Mouse (Mus musculus): ENCODE results near the gene Gm49321.

Gm49321 gene

DNA sequence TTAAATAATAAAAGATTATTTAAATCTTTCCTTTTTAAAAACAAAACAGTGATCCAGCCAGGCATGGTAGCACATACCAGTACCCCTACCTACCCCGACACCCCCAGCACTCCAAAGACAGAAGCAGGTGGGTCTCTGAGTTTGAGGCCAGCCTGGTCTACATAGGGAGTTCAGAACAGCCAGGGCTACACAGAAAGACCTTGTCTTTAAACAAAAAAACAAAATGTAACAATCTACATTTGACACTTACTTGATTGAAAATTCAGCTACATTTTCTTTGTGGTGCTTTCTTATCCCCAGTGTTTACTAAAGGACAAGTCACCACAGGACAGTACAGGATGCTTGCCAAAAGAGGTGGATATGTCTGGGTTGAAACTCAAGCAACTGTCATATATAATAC is at the start of gene Gm49321:
Gene Gm49321 (plus strand): TSS at position 301 of the 400 bp plus-strand sequence.
- no peak for DNase-seq

DNA sequence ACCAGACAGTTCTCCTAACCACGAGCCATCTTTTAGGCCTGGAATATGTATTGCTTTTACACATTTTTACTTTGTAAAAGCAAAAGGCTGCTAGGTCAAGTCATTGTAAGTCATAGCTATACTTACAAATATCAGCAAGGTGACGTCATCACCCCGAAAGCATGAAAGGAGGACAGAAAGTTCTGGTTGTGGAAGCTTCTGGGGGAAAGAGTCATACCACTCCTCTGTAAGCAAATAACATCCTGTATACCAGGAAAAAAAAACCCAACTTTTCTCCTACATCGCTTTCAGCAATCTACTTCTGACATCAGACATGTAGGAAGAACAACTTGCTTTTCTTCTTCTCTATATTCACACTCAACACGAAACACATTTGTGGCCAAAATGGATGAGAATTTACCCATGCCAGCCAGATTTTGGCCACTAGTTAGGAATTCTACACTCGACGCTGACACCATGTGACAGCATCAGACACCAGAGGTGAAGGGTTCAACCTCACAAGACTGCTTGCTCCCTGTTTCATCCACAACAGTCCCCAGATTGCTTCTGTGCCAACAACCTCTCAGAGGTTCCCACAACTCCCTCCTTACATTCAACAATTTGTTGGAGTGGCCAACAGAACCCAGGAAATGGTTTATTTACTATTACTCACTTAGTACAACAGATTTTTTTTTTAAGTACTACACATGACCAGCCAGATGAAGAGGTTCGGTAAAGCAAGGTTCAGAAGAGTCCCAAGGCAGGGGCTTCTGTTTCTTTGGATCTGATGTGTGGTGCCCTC is 49.3 kb upstream of the Gm49321 start:
- DNase-seq, result no peak

DNA sequence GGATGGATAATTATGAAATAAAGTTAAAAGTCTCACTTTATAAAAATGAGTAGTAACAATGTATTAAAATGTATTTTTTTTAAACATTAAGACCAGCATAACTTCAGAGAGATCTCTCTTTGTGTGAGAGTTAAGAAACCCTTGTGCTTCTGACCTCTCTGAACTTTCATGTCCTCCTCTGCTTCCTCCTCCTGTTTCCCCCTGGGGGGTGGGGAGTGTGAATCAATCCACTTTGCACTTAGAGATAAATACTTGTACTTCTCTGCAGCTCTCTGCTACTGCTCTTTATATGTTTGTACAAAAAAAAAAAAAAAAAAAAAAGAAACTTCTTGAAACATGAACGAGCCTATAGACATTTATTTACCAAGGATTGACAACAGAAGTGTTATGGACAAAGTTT is 47.9 kb upstream of the Gm49321 start:
- no peak for DNase-seq

DNA sequence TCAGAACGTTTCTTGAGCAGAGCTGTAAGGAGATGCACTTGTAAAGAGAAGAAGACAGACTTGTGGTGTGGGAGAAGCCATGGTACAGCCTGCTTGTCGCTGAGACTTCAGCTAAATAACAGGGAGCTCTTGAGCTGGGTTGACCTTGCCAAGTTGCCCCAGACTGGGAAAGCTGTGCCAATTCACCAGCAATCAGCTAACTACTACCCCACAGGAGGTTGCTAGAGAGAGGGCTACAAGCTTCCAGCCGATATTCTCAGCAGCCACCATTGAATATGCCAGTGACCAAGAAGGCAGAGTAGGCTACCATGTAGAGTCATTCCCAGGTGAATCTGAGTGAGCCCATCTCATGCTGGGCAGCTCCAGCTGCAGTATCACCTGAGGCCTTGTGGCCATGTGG is 47.4 kb upstream of the Gm49321 start:
- DNase-seq, result peak; percentile 23

DNA sequence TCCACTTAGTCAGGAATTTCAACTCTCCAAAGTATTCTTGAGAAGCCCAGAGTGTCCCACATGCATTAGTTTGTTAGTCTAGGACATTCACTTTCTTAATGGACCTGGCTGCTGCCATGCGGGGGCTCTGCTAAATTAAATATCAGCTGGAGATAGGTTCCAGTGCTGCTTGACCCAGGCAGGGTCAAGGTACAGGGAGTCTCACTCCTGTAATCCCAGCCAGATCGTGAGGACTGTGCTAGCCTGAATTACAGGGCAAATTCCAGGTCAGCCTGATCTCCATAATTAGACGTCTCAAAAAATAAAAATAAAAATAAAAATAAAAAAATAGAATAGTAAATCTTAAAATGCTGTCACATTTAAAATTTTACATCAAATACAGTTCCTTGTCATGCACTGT is 44.8 kb upstream of the Gm49321 start:
- DNase-seq, result peak; percentile 75

DNA sequence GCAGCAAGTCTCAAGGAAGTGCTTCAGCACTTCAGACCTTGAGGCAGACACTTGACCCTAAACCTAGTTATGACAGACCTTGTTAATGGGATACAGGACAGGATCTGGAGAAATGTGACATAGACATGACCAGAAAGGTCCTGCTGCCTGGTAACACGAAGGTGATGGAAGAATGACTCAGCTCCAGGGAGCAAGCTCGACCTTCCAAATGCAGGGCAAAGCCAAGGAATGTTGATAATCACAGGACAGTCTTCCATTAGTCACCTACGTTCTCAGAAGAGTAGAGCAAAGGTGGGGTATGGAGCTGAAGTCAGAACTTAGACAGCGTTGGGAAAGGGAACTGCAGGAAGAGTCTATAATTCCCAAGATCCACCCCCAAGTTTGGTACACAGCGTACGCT is 42.6 kb upstream of the Gm49321 start:
- no peak for DNase-seq

DNA sequence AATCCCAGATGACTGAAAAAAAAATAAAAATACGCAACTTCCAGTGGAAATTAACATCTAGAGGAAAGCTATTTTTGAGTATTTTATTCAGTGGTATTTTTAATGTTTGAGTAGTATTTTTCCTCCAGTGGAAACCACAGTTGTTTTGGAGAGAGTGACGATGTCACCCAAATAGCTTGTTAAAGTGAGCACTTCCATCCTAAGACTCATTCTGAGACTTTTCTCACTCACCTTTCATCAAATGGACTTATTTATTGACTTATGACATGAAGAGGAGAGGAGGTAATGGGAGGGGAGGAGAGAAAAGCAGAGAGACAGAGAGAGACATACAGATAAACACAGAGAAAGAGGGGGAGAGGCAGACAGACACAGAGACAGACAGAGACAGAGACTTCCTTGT is 41.8 kb upstream of the Gm49321 start:
- DNase-seq, result no peak

DNA sequence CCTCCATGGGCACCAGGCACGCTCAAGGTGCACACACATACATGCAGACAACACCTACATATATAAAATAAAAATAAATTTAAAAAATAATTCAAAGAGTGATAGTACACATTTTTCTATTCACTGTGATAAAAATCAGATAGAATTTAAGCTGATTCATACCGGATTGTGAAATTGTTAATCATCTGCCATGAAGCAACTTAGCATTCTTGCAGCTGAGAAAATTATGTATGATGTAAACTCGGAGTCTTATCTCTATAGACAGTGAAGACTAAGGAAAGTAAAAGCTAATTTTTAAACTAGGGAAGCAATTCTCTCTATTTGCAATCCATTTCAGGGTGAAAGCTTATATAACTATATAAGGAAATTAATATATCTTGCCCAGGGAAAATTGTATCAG is 41.0 kb upstream of the Gm49321 start:
- no peak for DNase-seq

DNA sequence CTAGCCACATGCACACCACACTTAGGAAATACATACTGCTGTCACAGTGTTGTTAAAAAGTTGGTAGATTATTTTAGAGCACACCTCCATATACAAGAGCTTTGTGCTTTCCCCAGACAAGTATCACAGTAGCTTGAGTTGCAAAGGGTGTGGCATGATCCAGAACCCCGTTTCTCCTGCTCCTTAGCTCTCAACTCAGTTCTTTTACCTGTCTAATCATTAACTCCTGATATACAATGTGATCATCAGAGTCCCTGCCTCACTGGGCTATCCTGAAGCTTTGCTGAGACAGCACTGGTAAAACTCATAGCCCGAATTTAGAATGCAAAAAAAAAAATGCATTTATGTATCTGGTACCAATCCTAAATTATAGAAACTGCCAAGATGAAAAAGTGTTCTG is 39.2 kb upstream of the Gm49321 start:
- DNase-seq, result no peak

DNA sequence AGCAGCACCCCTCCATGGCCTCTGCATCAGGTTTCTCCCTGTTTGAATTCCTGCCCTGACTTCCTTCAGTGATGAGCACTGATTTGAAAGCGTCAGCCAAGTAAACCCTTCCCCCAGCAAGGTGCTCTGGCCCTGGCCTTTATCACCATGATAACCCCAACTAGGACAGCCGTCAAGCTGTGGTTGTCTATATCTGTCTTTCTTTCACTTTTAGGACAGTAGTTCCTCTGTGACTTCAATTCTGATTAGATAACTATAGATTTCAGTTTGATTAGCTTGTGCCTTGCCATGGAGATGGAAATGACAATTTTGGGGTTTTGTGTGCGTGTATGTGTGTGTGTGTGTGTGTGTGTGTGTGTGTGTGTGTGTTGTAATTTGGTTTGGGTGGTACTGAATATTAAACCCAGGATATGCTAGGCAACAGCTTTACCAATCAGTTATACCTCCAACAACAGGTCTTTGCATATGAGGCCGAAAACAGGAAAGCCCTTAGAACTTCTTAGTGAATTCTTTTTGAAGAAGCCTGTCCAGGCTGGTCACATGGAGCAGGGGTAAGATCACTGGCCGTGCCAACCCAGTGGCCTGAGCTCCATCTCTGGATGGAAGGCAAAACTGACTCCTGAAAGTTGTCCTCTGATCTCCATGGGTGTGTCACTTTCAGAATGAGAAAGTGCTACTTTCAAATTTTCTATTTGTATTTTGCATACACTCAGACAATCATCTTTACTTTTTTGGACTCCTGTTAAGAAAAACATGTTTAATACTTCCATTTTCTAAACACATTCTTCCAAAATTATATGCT is 33.1 kb upstream of the Gm49321 start:
- no peak for DNase-seq

DNA sequence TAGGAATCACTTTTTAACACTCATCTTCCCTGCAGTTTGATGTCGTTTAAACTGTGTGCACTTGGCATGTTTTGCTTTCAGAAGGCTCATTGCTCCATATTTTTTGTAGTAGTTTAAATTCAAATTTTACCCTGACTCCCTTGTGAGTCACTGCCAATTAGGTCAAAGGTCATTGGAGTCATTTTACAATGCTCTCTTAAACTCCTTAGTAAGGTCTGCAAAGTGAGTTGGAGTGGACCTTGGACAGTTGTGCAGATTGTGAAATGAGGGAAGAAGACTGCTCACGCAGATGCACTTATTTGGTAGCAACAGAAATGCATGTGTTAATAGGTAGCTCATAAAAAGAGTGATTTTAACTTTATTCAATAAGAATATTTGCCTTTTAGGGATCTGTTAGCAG is 32.4 kb upstream of the Gm49321 start:
- peak; percentile 85 for DNase-seq

DNA sequence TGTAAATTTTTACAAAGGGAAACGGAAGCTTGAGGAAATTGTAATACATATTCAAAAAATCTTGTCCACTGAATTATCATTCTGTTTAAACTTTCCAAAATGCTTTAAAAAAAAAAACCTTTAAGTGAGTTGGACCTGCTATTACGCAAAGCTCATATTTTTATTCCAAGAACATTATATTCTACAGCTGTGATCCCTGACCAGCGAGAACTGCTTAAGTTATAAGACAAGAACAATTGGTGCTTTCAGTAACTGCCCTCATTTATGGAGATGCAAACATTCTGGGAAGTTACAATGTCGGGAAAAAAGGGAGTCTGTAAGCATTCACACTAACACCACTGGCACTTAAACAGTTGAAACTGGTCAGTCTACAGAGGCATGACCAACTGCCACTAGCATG is 31.9 kb upstream of the Gm49321 start:
- DNase-seq, result no peak

DNA sequence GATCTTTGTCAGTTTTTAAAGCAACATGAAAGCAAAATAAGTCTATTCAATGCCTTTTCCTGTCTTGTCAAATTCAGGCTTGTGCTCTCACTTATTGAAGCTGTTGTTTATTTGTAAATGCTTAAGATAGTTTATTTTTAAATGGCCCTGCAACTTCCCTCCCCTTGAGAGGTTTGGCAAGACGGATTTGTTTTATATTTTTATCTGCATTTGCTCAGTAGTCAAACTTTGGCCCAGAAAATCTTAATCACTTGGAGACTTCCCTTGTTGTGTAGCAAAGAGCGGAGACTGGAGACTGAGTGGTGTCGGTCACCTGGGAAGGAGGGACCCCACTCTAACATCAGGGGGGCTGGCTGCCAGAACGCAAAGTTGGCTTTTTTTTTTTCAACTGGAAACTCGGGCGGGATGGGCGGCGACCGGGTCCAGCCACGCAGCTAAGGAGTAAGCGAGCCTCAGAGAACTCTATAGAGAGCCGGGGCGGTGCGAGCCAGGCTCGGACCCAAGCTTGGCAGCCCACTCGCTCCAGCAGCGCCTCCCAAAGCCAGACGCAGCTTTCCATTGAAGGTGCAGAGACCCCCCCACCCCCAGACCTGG is 30.3 kb upstream of the Gm49321 start:
- DNase-seq, result no peak

DNA sequence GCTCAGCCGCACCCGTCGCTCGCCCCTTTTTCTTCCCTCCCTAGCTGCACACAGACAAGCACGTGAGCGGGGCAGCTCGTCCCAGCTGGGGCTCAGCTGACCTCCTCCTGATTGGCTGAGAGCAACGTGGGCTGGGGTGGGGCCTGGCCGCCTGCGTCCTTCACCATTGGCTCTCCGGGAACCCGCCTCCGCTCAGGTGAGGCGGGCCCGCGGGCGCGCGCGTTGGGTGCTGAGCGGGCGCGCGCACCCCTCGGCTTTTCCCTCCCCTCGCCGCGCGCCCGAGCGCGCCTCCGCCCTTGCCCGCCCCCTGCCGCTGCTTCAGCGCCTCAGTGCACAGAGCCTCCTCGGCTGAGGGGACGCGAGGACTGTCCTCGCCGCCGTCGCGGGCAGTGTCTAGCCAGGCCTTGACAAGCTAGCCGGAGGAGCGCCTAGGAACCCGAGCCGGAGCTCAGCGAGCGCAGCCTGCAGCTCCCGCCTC is 29.7 kb upstream of the Gm49321 start:
- DNase-seq, result peak; percentile 98

DNA sequence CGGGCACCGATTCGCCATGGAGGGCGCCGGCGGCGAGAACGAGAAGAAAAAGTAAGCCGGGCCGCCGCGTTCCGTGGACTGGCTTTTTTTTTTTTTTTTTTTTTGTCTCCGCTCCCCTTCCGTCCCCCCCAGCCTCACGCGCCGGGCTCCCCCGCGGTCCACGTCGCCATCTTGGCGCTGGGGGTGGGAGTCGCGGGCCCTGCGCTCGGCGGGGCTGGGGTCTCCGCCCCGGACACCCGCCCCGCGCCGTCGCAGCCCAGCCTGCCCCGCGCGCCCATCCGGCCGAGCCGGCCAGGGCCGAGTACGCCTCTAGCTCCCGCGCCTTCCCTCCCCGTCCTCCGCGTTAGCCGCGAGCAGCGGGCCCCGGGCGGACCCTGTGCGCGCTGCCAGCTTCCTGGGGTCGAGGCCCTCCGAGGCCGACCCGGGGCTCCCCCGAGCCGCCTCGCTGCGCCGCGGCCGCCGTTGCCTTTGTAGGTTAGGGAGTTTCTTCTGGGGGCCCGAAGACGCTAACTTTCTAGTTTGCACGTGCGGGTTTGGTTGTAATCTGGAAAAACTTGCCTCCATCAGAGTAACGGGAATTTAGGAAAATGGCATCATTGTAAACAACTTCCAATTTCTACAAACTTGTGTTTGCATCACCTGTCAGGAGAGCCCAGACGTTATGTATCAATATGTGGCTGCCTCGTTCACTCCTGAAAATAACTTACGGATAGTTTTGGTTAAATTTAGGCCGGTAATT is 29.0 kb upstream of the Gm49321 start:
- DNase-seq, result peak; percentile 57

DNA sequence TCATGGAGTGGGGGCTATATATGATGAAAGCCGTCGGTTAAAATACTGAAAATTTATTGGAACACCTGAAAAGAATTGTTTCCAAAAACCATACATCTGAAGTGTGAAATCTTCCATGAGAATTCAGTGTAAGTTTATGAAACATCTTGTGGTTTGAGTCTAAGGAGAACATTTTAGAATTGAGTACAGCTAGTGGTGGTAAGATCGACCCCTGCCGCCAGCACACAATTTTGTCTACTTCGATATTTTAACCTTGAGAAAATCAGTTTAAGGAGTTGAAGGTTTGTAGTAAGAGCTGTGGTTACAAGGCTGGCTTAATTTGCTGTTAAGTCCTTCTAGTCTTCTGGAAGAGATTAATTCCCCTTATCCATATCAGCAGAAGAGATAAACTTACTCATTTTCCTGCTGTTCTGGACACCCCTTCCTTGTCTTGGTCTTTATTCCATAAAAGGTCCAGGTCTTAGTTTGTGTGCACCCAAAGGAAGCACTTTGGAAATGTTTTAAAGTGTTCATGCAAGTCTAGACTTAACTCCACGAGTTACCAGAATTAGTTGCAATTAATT is 28.4 kb upstream of the Gm49321 start:
- DNase-seq, result no peak

DNA sequence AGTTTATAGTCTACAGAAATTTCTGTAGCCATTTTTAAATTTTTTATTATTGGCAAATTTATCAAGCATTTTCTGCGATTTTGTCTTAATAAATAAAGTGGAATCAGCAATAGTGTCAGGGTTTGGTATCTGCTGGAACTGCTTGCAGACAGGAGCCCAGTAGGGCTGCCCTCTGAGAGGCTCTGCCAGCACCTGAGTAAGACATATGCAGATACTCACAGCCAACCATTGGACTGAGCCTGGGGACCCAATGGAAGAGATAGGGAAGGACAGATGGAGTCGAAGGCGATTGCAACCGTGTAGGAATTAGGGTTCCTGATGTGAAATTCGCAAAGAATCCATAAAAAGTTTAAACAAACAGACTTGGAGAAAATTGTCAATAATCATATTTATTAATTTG is 19.0 kb upstream of the Gm49321 start:
- DNase-seq, result no peak

DNA sequence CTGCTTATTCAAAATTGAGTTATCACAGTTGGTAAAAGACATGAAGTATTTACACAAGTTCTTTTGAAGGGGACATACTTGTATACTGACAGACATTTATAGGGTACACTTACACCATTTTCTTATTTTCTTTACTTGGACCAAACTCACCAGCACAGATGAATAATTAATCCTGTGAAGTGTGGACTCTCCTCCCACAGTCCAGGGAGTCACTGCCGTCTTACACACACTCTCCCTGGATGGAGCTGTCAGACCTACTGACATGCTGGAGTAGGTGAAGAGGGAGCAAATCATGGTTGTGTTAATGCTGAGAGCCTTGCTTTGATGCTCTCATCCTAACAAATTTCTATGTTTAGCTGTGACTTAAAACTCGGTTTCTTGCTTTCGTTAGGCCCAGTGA is 7.2 kb upstream of the Gm49321 start:
- DNase-seq, result peak; percentile 72

DNA sequence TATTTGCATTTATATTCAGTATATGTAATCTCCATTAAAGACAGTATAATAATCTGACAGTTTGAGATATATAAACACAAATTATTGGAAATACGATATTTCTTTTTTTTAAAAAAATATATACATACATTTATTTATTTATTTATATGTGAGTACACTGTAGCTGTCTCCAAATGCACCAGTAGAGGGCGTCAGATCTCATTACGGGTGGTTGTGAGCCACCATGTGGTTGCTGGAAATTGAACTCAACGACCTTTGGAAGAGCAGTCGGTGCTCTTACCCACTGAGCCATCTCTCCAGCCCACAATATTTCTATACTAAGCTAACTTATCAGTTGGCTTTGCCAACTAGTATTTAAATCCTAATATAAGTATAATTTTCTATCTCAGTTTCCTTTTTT is 6.2 kb upstream of the Gm49321 start:
- DNase-seq, result peak; percentile 33

DNA sequence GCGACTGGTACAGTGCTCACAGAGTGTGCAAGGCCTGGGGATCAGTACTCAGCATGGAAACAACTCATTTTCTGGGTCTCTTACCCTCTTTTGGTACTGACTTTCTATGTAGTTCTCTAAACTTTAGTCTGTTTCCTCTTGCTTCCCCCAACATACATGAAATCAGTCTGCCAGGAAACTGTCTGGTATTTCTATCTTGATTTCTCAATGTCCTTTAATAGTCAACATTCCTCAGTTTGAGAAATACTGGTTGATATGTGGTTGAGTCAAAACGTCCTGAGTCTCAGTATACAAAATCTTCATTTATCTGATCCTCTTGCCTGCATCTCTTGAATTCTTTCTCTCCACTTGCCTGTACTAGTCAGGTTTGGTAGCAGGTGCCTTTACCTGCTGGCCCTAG is 2.9 kb upstream of the Gm49321 start:
- DNase-seq, result no peak

DNA sequence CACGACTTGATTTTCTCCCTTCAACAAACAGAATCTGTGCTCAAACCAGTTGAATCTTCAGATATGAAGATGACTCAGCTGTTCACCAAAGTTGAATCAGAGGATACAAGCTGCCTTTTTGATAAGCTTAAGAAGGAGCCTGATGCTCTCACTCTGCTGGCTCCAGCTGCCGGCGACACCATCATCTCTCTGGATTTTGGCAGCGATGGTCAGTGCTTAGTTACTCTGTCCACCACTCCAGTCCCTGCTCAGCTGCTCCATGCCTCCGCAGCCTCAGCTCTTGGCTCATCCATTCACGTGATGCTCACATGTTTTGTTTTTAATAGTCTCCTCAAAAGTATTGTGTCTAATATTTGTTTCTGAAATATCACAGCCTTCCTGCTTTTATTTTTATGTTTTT is 2.1 kb downstream of the Gm49321 start:
- no peak for DNase-seq

DNA sequence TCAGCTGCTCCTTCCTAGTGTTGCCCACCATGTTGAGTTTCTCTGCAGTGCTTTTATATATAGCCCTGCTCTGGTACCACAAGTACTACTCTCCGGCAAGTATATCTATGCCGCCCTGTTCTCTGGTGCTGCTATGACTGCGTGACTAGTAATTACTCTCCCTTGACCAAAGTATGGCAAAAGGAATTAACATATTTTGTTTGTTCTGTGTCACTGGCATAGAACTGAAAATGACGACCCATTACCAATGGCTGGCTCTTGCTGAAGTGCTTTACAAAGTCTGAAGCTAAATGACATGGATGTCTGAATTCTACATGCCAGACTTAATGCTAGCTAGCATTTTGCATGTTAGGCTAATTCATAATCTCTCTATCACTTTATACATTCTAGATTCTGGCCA is 11.0 kb downstream of the Gm49321 start:
- no peak for DNase-seq

Measured in kidney, adult 9 months (tissue).